Mouse (Mus musculus) megakaryocyte, adult 5-6 weeks (primary cell): ENCODE measurements around the gene Rabep1. TPM values are rescaled to one million over a fixed set of nuclear protein-coding genes. Genes with fewer than 3 reads are reported as not detected.

ENCODE experiments used
- ATAC-seq: 2 replicates; pipeline ENCODE4 v1.8.0; 2016; ENCODE audit warnings: mild to moderate bottlenecking, inconsistent platforms; ENCODE audit not compliant: poor library complexity, severe bottlenecking
- total RNA-seq, 2 experiments: library from RNA; stranded (forward) in 1 of 2; stranded (reverse) in 1 of 2; fragments of 153-499, 151-499 nt in 1 of 2; fragments of 221-1000, 200-1000 nt in 1 of 2; gene quantifications; 2 replicates each; pipeline versions ENCODE4 v1.2.3 to v1.2.4; 2015 to 2017

The Rabep1 gene
- total RNA-seq, 2 experiments from 2014 or later, result 18.9 to 47.8 TPM

- ATAC-seq, result peak; percentile 35
Observed at GRCm38 (mm10) chr11:70970560-70971540, 126.3 kb downstream of the Rabep1 start.

DNA sequence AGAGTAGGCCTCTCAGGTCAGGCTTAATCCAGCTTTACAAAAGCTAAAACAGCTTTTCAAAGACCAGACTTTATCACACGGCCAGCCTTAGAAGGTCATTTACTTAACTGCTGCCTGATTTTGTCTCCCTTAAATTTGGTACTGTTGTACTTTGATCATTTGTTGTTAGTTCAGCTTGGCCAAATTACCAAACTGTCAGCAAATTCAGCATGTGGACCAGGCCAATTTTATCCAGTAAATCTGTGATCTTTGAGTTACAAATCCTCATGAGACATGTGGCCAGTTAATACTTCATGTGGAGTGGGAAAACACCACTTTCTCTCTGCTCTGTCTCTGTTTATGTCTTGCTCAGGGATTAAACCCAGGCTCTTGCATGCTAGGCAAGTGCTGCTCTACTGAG lies 128.0 kb downstream of the Rabep1 start:
- no peak for ATAC-seq

- ATAC-seq, result no peak
Observed at GRCm38 (mm10) chr11:70973947-70974346, 129.4 kb downstream of the Rabep1 start.

GRCm38 (mm10) chr11:70975193-70975592 lies 130.6 kb downstream of the Rabep1 start:
- no peak for ATAC-seq

- ATAC-seq, result no peak
Observed at GRCm38 (mm10) chr11:70977293-70977692, 132.7 kb downstream of the Rabep1 start.

DNA sequence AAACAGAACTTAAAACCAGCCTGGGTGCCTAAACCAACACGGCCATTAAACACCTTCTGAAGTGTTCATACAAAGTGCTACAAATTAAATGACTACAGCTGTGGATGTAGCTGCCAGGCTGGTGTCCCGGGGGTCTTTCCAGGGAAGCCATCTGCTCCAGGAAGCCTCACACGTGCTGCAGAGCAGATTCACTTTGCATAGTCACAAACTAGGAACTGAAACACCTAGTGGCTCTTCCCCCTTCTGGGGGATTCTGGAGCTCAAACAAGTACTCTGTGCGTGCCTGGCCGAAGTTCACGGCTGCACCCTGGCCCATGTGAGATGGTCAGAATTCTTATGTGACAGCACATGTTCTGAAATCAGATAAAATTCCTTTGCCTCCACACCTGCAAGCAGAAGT lies 135.7 kb downstream of the Rabep1 start:
- no peak for ATAC-seq

GRCm38 (mm10) chr11:70980751-70981510 lies 136.4 kb downstream of the Rabep1 start:
- ATAC-seq, result no peak

- no peak for ATAC-seq
Observed at GRCm38 (mm10) chr11:70982030-70982429, 137.5 kb downstream of the Rabep1 start.

DNA sequence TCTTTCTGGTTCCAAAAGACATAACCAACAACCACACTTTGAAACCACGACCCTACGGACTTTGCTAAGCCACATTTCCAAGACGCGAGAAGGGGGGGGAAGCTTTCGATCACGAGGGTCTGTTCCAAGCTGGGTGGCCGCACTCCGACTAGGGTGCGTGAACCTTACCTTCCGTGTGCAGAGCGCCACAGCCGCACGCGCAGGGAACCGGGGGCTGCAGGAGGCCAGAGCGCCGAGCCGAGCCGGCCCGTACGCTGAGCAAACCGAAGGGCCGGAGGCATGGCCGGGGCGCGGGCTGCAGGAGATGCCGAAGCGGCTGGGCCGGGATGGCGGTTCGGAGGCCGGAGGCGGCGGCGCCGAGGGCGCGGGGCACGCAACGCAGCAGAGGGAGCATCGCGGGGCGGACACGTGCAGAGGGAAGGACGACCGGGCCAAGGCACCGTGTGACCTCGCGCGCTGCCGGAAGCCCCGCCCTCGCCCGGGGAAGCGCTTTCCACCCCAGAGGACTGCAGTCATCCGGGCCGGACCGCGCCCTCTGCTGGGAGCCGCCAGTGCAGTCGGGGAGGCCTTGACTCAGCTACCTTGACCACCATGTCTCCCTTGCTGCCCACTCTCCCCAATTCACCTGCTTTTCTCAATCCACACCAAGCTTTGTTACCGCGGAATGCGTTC lies 138.1 kb downstream of the Rabep1 start, which contains the start of gene C1qbp:
TSS of gene C1qbp (minus strand) at position 470 of the 672 bp plus-strand sequence.
- ATAC-seq, result peak; percentile 100

Other genes starting within 250 kb of the Rabep1 start
- gene 4930544D05Rik, start 228.9 kb upstream of the Rabep1 start, total RNA-seq (2015), result not detected in 2 replicates
- not detected in 2 replicates for gene 4930544D05Rik, start 228.9 kb upstream of the Rabep1 start, total RNA-seq (2017)
- gene Chrne, start 225.6 kb upstream of the Rabep1 start, total RNA-seq (2015), result 0.36 TPM in 1 of 2 replicates, not detected in the other
- gene Chrne, start 225.6 kb upstream of the Rabep1 start, total RNA-seq (2017), result 0.41 and 1.2 TPM in 2 replicates
- gene Gp1ba, start 205.7 kb upstream of the Rabep1 start, total RNA-seq (2015), result 0.20 and 0.23 TPM in 2 replicates
- gene Gp1ba, start 205.7 kb upstream of the Rabep1 start, total RNA-seq (2017), result 0.04 TPM in 1 of 2 replicates, not detected in the other
- gene Rnf167, start 197.5 kb upstream of the Rabep1 start, total RNA-seq (2015), result 75.6 and 82.1 TPM in 2 replicates
- 57.4 and 60.0 TPM in 2 replicates for gene Rnf167, start 197.5 kb upstream of the Rabep1 start, total RNA-seq (2017)
- gene Slc25a11, start 197.3 kb upstream of the Rabep1 start, total RNA-seq (2015), result 78.9 and 93.0 TPM in 2 replicates
- 63.4 and 66.1 TPM in 2 replicates for gene Slc25a11, start 197.3 kb upstream of the Rabep1 start, total RNA-seq (2017)
- 1,800 and 1,907 TPM in 2 replicates for gene Pfn1, start 190.1 kb upstream of the Rabep1 start, total RNA-seq (2015)
- gene Pfn1, start 190.1 kb upstream of the Rabep1 start, total RNA-seq (2017), result 869 and 896 TPM in 2 replicates
- 6.3 and 7.8 TPM in 2 replicates for gene Eno3, start 187.6 kb upstream of the Rabep1 start, total RNA-seq (2015)
- gene Eno3, start 187.6 kb upstream of the Rabep1 start, total RNA-seq (2017), result 5.9 and 8.2 TPM in 2 replicates
- 78.5 and 83.3 TPM in 2 replicates for gene Spag7, start 175.4 kb upstream of the Rabep1 start, total RNA-seq (2015)
- gene Spag7, start 175.4 kb upstream of the Rabep1 start, total RNA-seq (2017), result 67.0 and 83.5 TPM in 2 replicates
- 24.5 and 27.0 TPM in 2 replicates for gene Camta2, start 156.7 kb upstream of the Rabep1 start, total RNA-seq (2015)
- 6.4 and 12.5 TPM in 2 replicates for gene Camta2, start 156.7 kb upstream of the Rabep1 start, total RNA-seq (2017)
- gene Inca1, start 144.6 kb upstream of the Rabep1 start, total RNA-seq (2015), result not detected in 2 replicates
- 0.57 TPM in 1 of 2 replicates, not detected in the other for gene Inca1, start 144.6 kb upstream of the Rabep1 start, total RNA-seq (2017)
- 6.7 and 7.7 TPM in 2 replicates for gene Kif1c, start 144.2 kb upstream of the Rabep1 start, total RNA-seq (2015)
- 17.4 and 21.6 TPM in 2 replicates for gene Kif1c, start 144.2 kb upstream of the Rabep1 start, total RNA-seq (2017)
- gene Zfp3, start 80.6 kb upstream of the Rabep1 start, total RNA-seq (2015), result 1.9 and 4.8 TPM in 2 replicates
- 2.1 and 2.8 TPM in 2 replicates for gene Zfp3, start 80.6 kb upstream of the Rabep1 start, total RNA-seq (2017)
- gene Scimp, start 32.2 kb upstream of the Rabep1 start, total RNA-seq (2015), result 0.65 and 2.3 TPM in 2 replicates
- 2.6 and 3.3 TPM in 2 replicates for gene Scimp, start 32.2 kb upstream of the Rabep1 start, total RNA-seq (2017)
- 102 and 116 TPM in 2 replicates for gene Nup88, start 125.2 kb downstream of the Rabep1 start, total RNA-seq (2015)
- gene Nup88, start 125.2 kb downstream of the Rabep1 start, total RNA-seq (2017), result 108 and 110 TPM in 2 replicates
- 38.4 and 58.3 TPM in 2 replicates for gene Rpain, start 125.4 kb downstream of the Rabep1 start, total RNA-seq (2015)
- gene Rpain, start 125.4 kb downstream of the Rabep1 start, total RNA-seq (2017), result 14.7 and 19.2 TPM in 2 replicates
- gene C1qbp, start 138.2 kb downstream of the Rabep1 start, total RNA-seq (2015), result 112 and 122 TPM in 2 replicates
- gene C1qbp, start 138.2 kb downstream of the Rabep1 start, total RNA-seq (2017), result 18.3 and 25.8 TPM in 2 replicates
- 5.1 and 8.4 TPM in 2 replicates for gene Dhx33, start 159.7 kb downstream of the Rabep1 start, total RNA-seq (2015)
- 10.7 and 17.0 TPM in 2 replicates for gene Dhx33, start 159.7 kb downstream of the Rabep1 start, total RNA-seq (2017)
- 30.2 and 31.4 TPM in 2 replicates for gene Mis12, start 174.8 kb downstream of the Rabep1 start, total RNA-seq (2015)
- gene Mis12, start 174.8 kb downstream of the Rabep1 start, total RNA-seq (2017), result 43.4 and 60.9 TPM in 2 replicates
- 33.5 and 40.9 TPM in 2 replicates for gene Derl2, start 175.1 kb downstream of the Rabep1 start, total RNA-seq (2015)
- 44.4 and 47.7 TPM in 2 replicates for gene Derl2, start 175.1 kb downstream of the Rabep1 start, total RNA-seq (2017)
- not detected in 2 replicates for gene 6330403K07Rik, start 188.7 kb downstream of the Rabep1 start, total RNA-seq (2015)
- gene 6330403K07Rik, start 188.7 kb downstream of the Rabep1 start, total RNA-seq (2017), result not detected in 2 replicates